Comparison of ENCODE assay signal across 20 mouse cellular contexts in the genomic region with DNA sequence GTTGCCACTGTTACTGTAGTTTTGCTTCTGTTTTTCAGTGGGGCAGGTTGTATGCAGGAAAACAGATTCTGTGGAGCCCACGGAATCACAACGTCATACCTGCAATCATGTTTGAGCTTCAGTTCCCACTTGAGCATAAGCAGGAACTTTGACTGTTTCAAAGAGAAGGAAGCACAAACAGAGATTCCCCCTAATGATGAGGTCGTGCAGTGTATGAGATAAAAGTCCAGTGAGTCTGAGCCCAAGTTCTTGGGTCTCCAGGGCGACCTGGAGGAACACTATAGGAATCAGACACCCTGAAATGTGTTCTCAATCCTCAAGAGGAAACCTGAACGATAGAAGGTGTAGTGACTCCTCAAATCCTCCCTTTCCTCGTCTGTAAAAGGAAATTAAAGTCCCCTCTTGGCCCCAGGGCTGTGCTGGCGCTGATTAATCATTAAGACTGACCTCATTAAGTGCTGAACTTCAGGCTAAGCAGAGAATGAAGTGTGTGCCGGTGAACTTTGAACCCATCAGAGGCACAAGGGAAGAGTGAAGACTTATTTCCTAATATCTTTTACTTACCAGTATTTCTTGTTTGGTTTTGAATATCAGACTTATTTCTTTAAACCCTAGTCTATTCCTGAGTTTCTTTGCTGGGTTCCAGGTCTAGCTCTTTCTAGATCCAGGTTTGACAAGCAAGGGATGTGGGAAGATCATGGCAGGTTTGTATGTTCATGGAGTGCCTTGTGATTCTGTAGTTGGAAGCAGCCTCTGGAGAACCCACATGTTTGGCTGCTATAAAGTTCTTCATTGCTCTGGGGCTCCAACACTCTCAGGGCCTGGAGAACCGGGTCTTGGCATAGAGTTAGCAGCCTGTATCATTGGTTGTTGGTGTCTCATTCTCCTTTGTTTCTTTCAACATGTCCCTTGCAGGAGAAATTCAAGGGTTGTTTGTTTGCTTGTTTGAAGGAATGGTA. TPM values are rescaled to one million over a fixed set of nuclear protein-coding genes. Genes with fewer than 3 reads are reported as not detected.
DNase-seq lines count a peak whose midpoint lies in the region; ATAC-seq and TF ChIP-seq lines count a peak whose summit lies in the region.
"Had no signal": no experiment of that assay in that cellular context is flagged by ENCODE, and none has a peak within 500 bp of the region (broad histone marks: within the 10 kb centered on the region; RNA-seq: fewer than 3 reads in every experiment).

No protein-coding gene starts in this region.

- no peak overlapping the region for H3K27ac ChIP-seq in liver, adult 2 months (replicated peaks; ENCODE audit: insufficient read depth, low read depth, low read length)
- H3K27ac ChIP-seq in liver, embryonic 11.5 days (ENCODE audit: low read depth, low read length), result no peak overlapping the region
- H3K27ac ChIP-seq in kidney, embryonic 14.5 days (ENCODE audit: low read depth, low read length), result no peak overlapping the region
- no peak overlapping the region for H3K27ac ChIP-seq in stomach, embryonic 16.5 days (ENCODE audit: low read length)
- no peak overlapping the region for H3K27ac ChIP-seq in hindbrain, postnatal 0 days
- H3K27ac ChIP-seq: heart, embryonic 10.5 days had no signal

- H3K79me2 ChIP-seq in liver, adult 2 months (ENCODE audit: control insufficient read depth, insufficient read depth, low read length), result no peaks in the 10 kb centered on the region

- 71% methylated on average over 9 of the region's 9 CpGs for WGBS in liver, adult 2 months
- WGBS in liver, embryonic 11.5 days, result 58% methylated on average over 9 of the region's 9 CpGs
- 42% methylated on average over 9 of the region's 9 CpGs for WGBS in kidney, embryonic 14.5 days
- WGBS in stomach, embryonic 16.5 days, result 57% methylated on average over 9 of the region's 9 CpGs
- WGBS in hindbrain, postnatal 0 days, result 71% methylated on average over 9 of the region's 9 CpGs

- no peak for TF ChIP-seq POLR2A in liver, adult 2 months (IDR thresholded peaks at IDR 0.05; ENCODE audit: extremely low read depth, insufficient read depth, low read length)

- no peak overlapping the region for H3K4me3 ChIP-seq in liver, adult 2 months (ENCODE audit: insufficient read depth, low read depth, low read length)
- H3K4me3 ChIP-seq in liver, embryonic 11.5 days (ENCODE audit: low read depth, low read length), result no peak overlapping the region
- no peak overlapping the region for H3K4me3 ChIP-seq in kidney, embryonic 14.5 days (ENCODE audit: low read length)
- H3K4me3 ChIP-seq in stomach, embryonic 16.5 days (replicated peaks; ENCODE audit: low read length), result no peak overlapping the region
- H3K4me3 ChIP-seq in hindbrain, postnatal 0 days (ENCODE audit: low read length), result no peak overlapping the region
- H3K4me3 ChIP-seq: heart, embryonic 10.5 days; megakaryocyte, embryonic 14.5 days; myocyte had no signal

- H3K4me2 ChIP-seq in liver, embryonic 11.5 days, result no peak overlapping the region
- H3K4me2 ChIP-seq in kidney, embryonic 14.5 days (replicated peaks; ENCODE audit: low read depth, low read length), result no peak overlapping the region
- no peak overlapping the region for H3K4me2 ChIP-seq in stomach, embryonic 16.5 days (ENCODE audit: low read depth, low read length)
- no peak overlapping the region for H3K4me2 ChIP-seq in hindbrain, postnatal 0 days (ENCODE audit: low read depth, low read length)

- no peak for TF ChIP-seq CTCF in liver, adult 2 months (IDR thresholded peaks at IDR 0.05; ENCODE audit: low read depth, low read length)
- TF ChIP-seq CTCF in hindbrain, postnatal 0 days (IDR thresholded peaks at IDR 0.05; ENCODE audit: low read depth), result no peak

- no peaks in the 10 kb centered on the region for H3K36me3 ChIP-seq in liver, adult 2 months (ENCODE audit: control insufficient read depth, insufficient read depth, low read length)
- no peaks in the 10 kb centered on the region for H3K36me3 ChIP-seq in liver, embryonic 11.5 days (ENCODE audit: control insufficient read depth, insufficient read depth, low read length)
- H3K36me3 ChIP-seq in kidney, embryonic 14.5 days (ENCODE audit: control insufficient read depth, insufficient read depth, low read length), result no peaks in the 10 kb centered on the region
- no peaks in the 10 kb centered on the region for H3K36me3 ChIP-seq in stomach, embryonic 16.5 days (ENCODE audit: control insufficient read depth, insufficient read depth, low read length)
- no peaks in the 10 kb centered on the region for H3K36me3 ChIP-seq in hindbrain, postnatal 0 days (ENCODE audit: insufficient read depth, low read length)
- H3K36me3 ChIP-seq: heart, embryonic 10.5 days had no signal

- no peaks in the 10 kb centered on the region for H3K9me3 ChIP-seq in liver, embryonic 11.5 days (ENCODE audit: control insufficient read depth, low read length)
- H3K9me3 ChIP-seq in kidney, embryonic 14.5 days (ENCODE audit: control insufficient read depth, low read length), result no peaks in the 10 kb centered on the region
- no peaks in the 10 kb centered on the region for H3K9me3 ChIP-seq in stomach, embryonic 16.5 days (replicated peaks; ENCODE audit: control insufficient read depth, low read length)
- H3K9me3 ChIP-seq in hindbrain, postnatal 0 days (ENCODE audit: low read length), result no peaks in the 10 kb centered on the region
- H3K9me3 ChIP-seq: heart, embryonic 10.5 days had no signal

- no peaks in the 10 kb centered on the region for H3K4me1 ChIP-seq in liver, adult 2 months (ENCODE audit: control insufficient read depth, insufficient read depth, low read length)
- H3K4me1 ChIP-seq in liver, embryonic 11.5 days (replicated peaks; ENCODE audit: control insufficient read depth, insufficient read depth, low read length), result no peaks in the 10 kb centered on the region
- H3K4me1 ChIP-seq in kidney, embryonic 14.5 days (ENCODE audit: control insufficient read depth, insufficient read depth, low read length), result no peaks in the 10 kb centered on the region
- H3K4me1 ChIP-seq in stomach, embryonic 16.5 days (ENCODE audit: control insufficient read depth, insufficient read depth, low read length), result no peaks in the 10 kb centered on the region
- H3K4me1 ChIP-seq in hindbrain, postnatal 0 days (ENCODE audit: insufficient read depth, low read length), result no peaks in the 10 kb centered on the region
- H3K4me1 ChIP-seq: megakaryocyte, embryonic 14.5 days had no signal

- no peak for ATAC-seq in liver, embryonic 11.5 days (replicated peaks; ENCODE audit: low FRiP score)
- peak; percentile 35; the same call in 1 of the 2 replicates for ATAC-seq in kidney, embryonic 14.5 days (ENCODE audit: low FRiP score, low TSS enrichment)
- peak; percentile 50; the same call in 1 of the 2 replicates for ATAC-seq in stomach, embryonic 16.5 days (ENCODE audit: insufficient read depth, low FRiP score)
- ATAC-seq in hindbrain, postnatal 0 days, result no peak
- ATAC-seq: forebrain, embryonic 16.5 days; lung, postnatal 0 days had no signal

- no peak overlapping the region for H3K9ac ChIP-seq in liver, adult 2 months (ENCODE audit: low read depth, low read length)
- no peak overlapping the region for H3K9ac ChIP-seq in liver, embryonic 11.5 days (ENCODE audit: low read depth, low read length)
- H3K9ac ChIP-seq in kidney, embryonic 14.5 days (ENCODE audit: low read depth, low read length), result no peak overlapping the region
- no peak overlapping the region for H3K9ac ChIP-seq in stomach, embryonic 16.5 days (ENCODE audit: low read length)
- H3K9ac ChIP-seq in hindbrain, postnatal 0 days (replicated peaks; ENCODE audit: low read length), result no peak overlapping the region

- no peaks in the 10 kb centered on the region for H3K27me3 ChIP-seq in liver, adult 2 months (ENCODE audit: control insufficient read depth, insufficient read depth, low read length)
- H3K27me3 ChIP-seq in liver, embryonic 11.5 days (replicated peaks; ENCODE audit: control insufficient read depth, insufficient read depth, low read length), result no peaks in the 10 kb centered on the region
- H3K27me3 ChIP-seq in kidney, embryonic 14.5 days (ENCODE audit: control insufficient read depth, insufficient read depth, low read length), result no peaks in the 10 kb centered on the region
- no peaks in the 10 kb centered on the region for H3K27me3 ChIP-seq in stomach, embryonic 16.5 days (ENCODE audit: control insufficient read depth, insufficient read depth, low read length)
- H3K27me3 ChIP-seq in hindbrain, postnatal 0 days (ENCODE audit: insufficient read depth, low read length), result no peaks in the 10 kb centered on the region
- H3K27me3 ChIP-seq: megakaryocyte, embryonic 14.5 days had no signal

- DNase-seq in liver, adult 2 months (ENCODE audit: extremely low read depth, low read depth, low spot score), result peak; percentile 8
- DNase-seq in liver, embryonic 11.5 days (ENCODE audit: low spot score), result no peak
- peak; percentile 65 to 83 for DNase-seq in kidney, postnatal 36 days
- DNase-seq in right cerebral cortex, adult 2 months (ENCODE audit: low spot score in 2 of 2), result no peak
- no peak for DNase-seq in hindbrain, postnatal 0 days (ENCODE audit: low spot score)
- no peak for DNase-seq in cerebellum, postnatal 36 days
- DNase-seq: adrenal gland, postnatal 10 days; cerebellum, adult 11 months; cerebellum, postnatal 14 days; embryo, embryonic 11 days; midbrain, embryonic 14.5 days; right cerebral cortex, postnatal 25 days; thymus, postnatal 36 days had no signal

RNA-seq across cellular contexts. Expression of a gene that starts 39.3 kb away (rescaled TPM):
- total RNA-seq in liver, adult 2 months (2014; rRNA removed), result 6.5 and 6.8 TPM in 2 replicates
- polyA plus RNA-seq in liver, adult 2 months (2012; rRNA removed), result 1.5 and 1.9 TPM in 2 replicates
- polyA plus RNA-seq in liver, embryonic 11.5 days (2014; fragmentation: Nextera tagmentation; extraction: Ambion mirVana), result 8.7 and 9.1 TPM in 2 replicates
- polyA plus RNA-seq in kidney, embryonic 14.5 days (2014; fragmentation: Nextera tagmentation; extraction: Ambion mirVana), result 16.5 and 18.2 TPM in 2 replicates
- polyA plus RNA-seq in stomach, embryonic 16.5 days (2015; fragmentation: Nextera tagmentation; extraction: Ambion mirVana), result 7.9 and 8.0 TPM in 2 replicates
- total RNA-seq in hindbrain, postnatal 0 days (2014; rRNA removed), result 32.6 and 37.8 TPM in 2 replicates
- 12.6 and 13.6 TPM in 2 replicates for polyA plus RNA-seq in hindbrain, postnatal 0 days (2015; fragmentation: Nextera tagmentation; extraction: Ambion mirVana)

Comparison
In these comparisons a context has a peak if more than half of its experiments do, and no peak if none do; other contexts are left out.
1. DNase-seq: peak in liver, adult 2 months (single experiment) and kidney, postnatal 36 days (2 of 2); none in liver, embryonic 11.5 days (single experiment), right cerebral cortex, adult 2 months (0 of 2), hindbrain, postnatal 0 days (single experiment) and cerebellum, postnatal 36 days (0 of 2).
2. ATAC-seq: peak in kidney, embryonic 14.5 days (single experiment) and stomach, embryonic 16.5 days (single experiment); none in liver, embryonic 11.5 days (single experiment) and hindbrain, postnatal 0 days (single experiment).